Mouse (Mus musculus): Measurements from ENCODE around the gene Cd82. TPM values are rescaled to one million over a fixed set of nuclear protein-coding genes. Genes with fewer than 3 reads are reported as not detected.

The Cd82 gene
- total RNA-seq, 2 experiments from 2014 or later = 10.6 to 12.1 TPM

GRCm38 (mm10) chr2:93470849-93471576, 8.1 kb upstream of the Cd82 start:
- intact Hi-C loops (cut with DNase I) = loop anchor here (1.0 to 5.0 kb wide), 3 partner anchors 50 to 404 kb away; no protein-coding TSS in a partner anchor
- peak; percentile 79 to 87 for DNase-seq

GRCm38 (mm10) chr2:93470127-93470526, 7.2 kb upstream of the Cd82 start:
- peak; percentile 61 to 67 for DNase-seq
- intact Hi-C loops (cut with DNase I) = loop anchor here (5.0 kb wide), 2 partner anchors 253 to 403 kb away; no protein-coding TSS in a partner anchor

GRCm38 (mm10) chr2:93469118-93469517, 6.2 kb upstream of the Cd82 start:
- peak; percentile 30 to 42 for DNase-seq
- intact Hi-C loops (cut with DNase I) = loop anchor here (5.0 kb wide), 1 partner anchor 132 kb away; no protein-coding TSS in a partner anchor

GRCm38 (mm10) chr2:93466314-93466713, 3.4 kb upstream of the Cd82 start:
- no peak for DNase-seq
- intact Hi-C loops (cut with DNase I) = loop anchor here (5.0 kb wide), 1 partner anchor 129 kb away; no protein-coding TSS in a partner anchor

GRCm38 (mm10) chr2:93461869-93462714, 848 bp downstream of the Cd82 start:
- intact Hi-C loops (cut with DNase I) = no loop called here
- DNase-seq = peak; percentile 91 to 95

GRCm38 (mm10) chr2:93460786-93461469, 2.0 kb downstream of the Cd82 start:
- intact Hi-C loops (cut with DNase I) = no loop called here
- DNase-seq = no peak

- DNase-seq = no peak
- intact Hi-C loops (cut with DNase I) = no loop called here
Measured at GRCm38 (mm10) chr2:93459208-93459920, 3.6 kb downstream of the Cd82 start.

- intact Hi-C loops (cut with DNase I) = no loop called here
- peak; percentile 53 to 71 for DNase-seq
Measured at GRCm38 (mm10) chr2:93458332-93459207, 4.4 kb downstream of the Cd82 start.

- peak; percentile 56 to 77 for DNase-seq
- intact Hi-C loops (cut with DNase I) = no loop called here
Measured at GRCm38 (mm10) chr2:93457426-93458130, 5.4 kb downstream of the Cd82 start.

- intact Hi-C loops (cut with DNase I) = no loop called here
- DNase-seq = no peak
Measured at GRCm38 (mm10) chr2:93456140-93456539, 6.8 kb downstream of the Cd82 start.

GRCm38 (mm10) chr2:93454817-93455591, 7.9 kb downstream of the Cd82 start:
- intact Hi-C loops (cut with DNase I) = no loop called here
- DNase-seq = peak; percentile 62 to 79

GRCm38 (mm10) chr2:93454334-93454733, 8.6 kb downstream of the Cd82 start:
- DNase-seq = no peak
- intact Hi-C loops (cut with DNase I) = no loop called here

- intact Hi-C loops (cut with DNase I) = no loop called here
Measured at GRCm38 (mm10) chr2:93453046-93453445, 9.9 kb downstream of the Cd82 start.

GRCm38 (mm10) chr2:93452506-93452905, 10.4 kb downstream of the Cd82 start:
- DNase-seq = no peak
- intact Hi-C loops (cut with DNase I) = no loop called here

More at GRCm38 (mm10) chr2:93453046-93453445, 9.9 kb downstream of the Cd82 start:
- no peak for DNase-seq

- DNase-seq = no peak
- intact Hi-C loops (cut with DNase I) = no loop called here
Measured at GRCm38 (mm10) chr2:93452057-93452456, 10.9 kb downstream of the Cd82 start.

- DNase-seq = no peak
- intact Hi-C loops (cut with DNase I) = no loop called here
Measured at GRCm38 (mm10) chr2:93451219-93451938, 11.6 kb downstream of the Cd82 start.

- intact Hi-C loops (cut with DNase I) = no loop called here
- DNase-seq = no peak
Measured at GRCm38 (mm10) chr2:93450695-93451094, 12.2 kb downstream of the Cd82 start.

Data from heart, postnatal 14 days (tissue).